Mouse (Mus musculus) embryonic facial prominence, embryonic 10.5 days (tissue): ENCODE measurements around the gene Elf1. TPM values are rescaled to one million over a fixed set of nuclear protein-coding genes. Genes with fewer than 3 reads are reported as not detected.

Source experiments
- microRNA-seq: library from miRNA; unstranded; fragments of <30 nt; microRNA quantifications from one replicate; pipeline ENCODE4, GENCODE M21; 2017
- polyA plus RNA-seq: library from polyadenylated mRNA; unstranded; fragments of >200 nt; fragmentation: Nextera tagmentation; extraction: Ambion mirVana; gene quantifications from 2 replicates; pipeline ENCODE4 v1.2.1, GENCODE M21; 2016

Gene Elf1
- polyA plus RNA-seq, 1 experiment from 2014 or later, result 5.9 TPM

Small RNA genes within 50 kb of the gene (microRNA-seq; reads per million reads assigned to microRNA genes)
- gene Gm27857, result not detected

Other genes with a start within 250 kb of the Elf1 start
- not detected in 2 replicates for gene Zfp957, start 233.8 kb upstream of the Elf1 start, polyA plus RNA-seq
- gene Rgcc, start 179.5 kb upstream of the Elf1 start, polyA plus RNA-seq, result 30.3 and 48.2 TPM in 2 replicates
- 46.8 and 50.6 TPM in 2 replicates for gene Naa16, start 90.4 kb upstream of the Elf1 start, polyA plus RNA-seq
- gene Mtrf1, start 83.4 kb upstream of the Elf1 start, polyA plus RNA-seq, result 8.2 and 9.6 TPM in 2 replicates
- 12.1 and 13.3 TPM in 2 replicates for gene Kbtbd7, start 54.7 kb upstream of the Elf1 start, polyA plus RNA-seq
- 5.1 and 6.1 TPM in 2 replicates for gene Kbtbd6, start 29.4 kb upstream of the Elf1 start, polyA plus RNA-seq
- 48.1 and 54.8 TPM in 2 replicates for gene Wbp4, start 326 bp downstream of the Elf1 start, polyA plus RNA-seq
- 151 and 155 TPM in 2 replicates for gene Sugt1, start 106.5 kb downstream of the Elf1 start, polyA plus RNA-seq
- 2.4 and 5.5 TPM in 2 replicates for gene Cnmd, start 181.0 kb downstream of the Elf1 start, polyA plus RNA-seq